Mouse (Mus musculus) monocyte, adult 5-6 weeks (primary cell): ENCODE results near the gene B3gat1. TPM values are rescaled to one million over a fixed set of nuclear protein-coding genes. Genes with fewer than 3 reads are reported as not detected.

Experiments used
- ATAC-seq: fragments of 153-309, 156-312 bp; replicated peaks from 2 replicates; pipeline ENCODE4 v1.8.0; 2017; ENCODE audit warnings: mild to moderate bottlenecking; ENCODE audit not compliant: low TSS enrichment, insufficient number of reproducible peaks, severe bottlenecking, poor library complexity, low FRiP score
- total RNA-seq: library from RNA; stranded (forward); fragments of 200-1000, 200-491, 200-594 nt; gene quantifications from 3 replicates; pipeline ENCODE4 v1.2.3, GENCODE M21; 2017

B3gat1 gene
- total RNA-seq, 1 experiment from 2014 or later: not detected

DNA sequence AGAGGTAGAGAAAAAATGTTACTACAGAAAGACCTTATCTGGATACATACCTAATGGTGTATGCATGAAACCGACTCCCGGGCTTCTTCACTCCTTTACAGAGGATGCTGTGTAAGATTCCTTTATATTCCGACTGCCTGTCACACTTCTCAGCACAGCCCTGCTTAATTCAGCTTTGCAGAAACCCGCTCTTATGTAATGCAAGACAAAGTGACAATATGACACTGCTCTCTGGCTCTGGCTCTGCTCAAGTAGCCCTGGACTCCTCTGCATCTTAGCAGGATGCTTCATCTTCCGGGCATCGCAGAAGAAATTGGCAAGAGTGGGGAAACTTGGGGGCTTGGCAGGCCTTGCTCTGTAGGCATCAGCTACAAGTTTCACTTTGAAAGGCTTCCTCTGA, 28.9 kb downstream of the B3gat1 start:
- no peak for ATAC-seq

DNA sequence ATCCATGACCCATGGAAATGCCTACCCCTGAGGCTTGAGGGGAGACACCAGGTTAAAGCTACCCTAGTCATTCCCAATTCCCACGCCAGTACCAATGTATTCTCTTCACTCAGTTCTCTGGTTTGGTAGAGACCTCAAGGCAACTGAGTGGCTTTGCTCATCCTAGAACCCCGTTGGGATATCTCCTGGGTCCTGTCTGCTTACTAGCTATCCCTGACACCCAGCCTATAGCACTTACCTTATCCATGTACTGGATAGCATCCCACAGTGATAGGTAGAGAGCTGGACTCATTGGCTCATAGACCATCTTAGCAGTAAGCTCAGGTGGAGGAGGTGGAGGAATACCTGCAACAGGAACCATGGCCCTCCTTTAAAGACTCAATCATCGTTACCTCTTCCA, 34.7 kb downstream of the B3gat1 start:
- no peak for ATAC-seq

DNA sequence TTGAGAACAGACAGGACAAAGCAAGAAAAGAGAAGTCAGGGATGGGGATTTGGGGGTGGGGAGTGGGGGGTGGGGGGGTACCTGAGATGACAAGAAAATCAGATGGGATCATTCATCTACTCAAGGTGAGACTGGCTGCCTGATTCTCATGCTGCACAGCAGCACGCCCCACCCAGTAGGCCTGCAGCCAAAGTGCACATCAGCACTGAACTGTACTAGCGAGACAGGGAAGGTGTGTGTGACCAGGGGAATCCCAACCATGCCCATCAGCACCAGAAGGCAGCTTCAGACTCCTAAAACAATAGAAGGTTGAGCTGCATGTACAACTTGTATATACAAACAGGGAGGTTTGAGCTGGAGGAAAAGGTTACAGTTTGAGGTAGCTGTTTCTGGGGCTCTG, 42.2 kb downstream of the B3gat1 start:
- ATAC-seq: no peak

DNA sequence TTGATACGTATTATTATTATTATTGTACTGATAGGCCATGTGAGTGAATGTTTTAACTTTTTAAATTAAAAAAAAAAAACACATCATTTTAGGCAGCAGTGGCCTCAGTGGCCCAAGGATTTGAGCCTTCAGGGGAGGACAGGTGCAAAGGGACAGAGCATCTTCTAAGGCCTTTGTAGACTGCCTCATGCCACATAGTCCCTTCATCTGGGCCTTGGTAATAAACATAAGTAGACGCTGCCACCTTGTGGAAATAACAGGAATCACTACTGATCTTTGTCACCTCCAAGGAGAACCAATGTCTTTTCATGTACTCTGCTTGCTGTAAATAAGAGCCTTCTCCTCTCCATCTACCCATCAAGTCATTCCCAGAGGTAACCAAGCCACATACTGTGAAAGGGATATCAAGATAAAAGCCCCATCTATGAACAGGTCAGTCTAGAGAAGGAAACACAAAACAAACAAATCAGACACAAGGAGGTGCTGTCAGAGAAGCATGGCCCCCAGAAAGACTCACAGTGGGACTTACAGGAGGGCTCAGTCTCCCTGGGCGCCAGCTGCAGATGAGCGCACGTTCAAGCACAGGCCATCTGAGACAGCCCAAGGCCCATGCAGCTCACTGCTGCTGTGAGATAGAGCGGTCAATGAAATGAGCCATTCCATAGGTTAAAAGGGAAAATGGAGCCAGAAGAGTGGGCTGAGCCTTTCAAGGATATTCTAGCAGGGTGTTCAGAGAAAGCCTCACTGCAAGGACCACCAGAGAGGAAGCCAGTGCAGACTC, 42.8 kb downstream of the B3gat1 start:
- no peak for ATAC-seq

DNA sequence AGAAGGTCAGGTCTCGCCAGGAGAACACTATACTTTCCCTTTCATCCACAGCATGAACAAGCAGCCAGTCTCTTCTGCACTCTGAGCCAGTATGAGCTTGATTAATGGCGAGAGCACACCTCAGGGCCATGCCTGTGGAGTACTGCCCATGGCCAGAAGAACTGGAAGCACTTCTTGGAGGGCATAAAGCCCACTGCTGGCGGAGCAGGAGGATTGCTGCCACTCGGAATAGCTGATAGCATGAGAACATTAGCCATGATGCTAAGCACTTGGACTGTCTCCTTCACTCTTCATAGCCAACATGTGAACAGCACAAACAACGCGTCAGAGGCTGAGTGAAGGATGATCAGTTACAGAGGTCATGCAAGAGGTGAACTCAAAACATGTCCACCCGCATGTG, 44.9 kb downstream of the B3gat1 start:
- ATAC-seq: no peak

DNA sequence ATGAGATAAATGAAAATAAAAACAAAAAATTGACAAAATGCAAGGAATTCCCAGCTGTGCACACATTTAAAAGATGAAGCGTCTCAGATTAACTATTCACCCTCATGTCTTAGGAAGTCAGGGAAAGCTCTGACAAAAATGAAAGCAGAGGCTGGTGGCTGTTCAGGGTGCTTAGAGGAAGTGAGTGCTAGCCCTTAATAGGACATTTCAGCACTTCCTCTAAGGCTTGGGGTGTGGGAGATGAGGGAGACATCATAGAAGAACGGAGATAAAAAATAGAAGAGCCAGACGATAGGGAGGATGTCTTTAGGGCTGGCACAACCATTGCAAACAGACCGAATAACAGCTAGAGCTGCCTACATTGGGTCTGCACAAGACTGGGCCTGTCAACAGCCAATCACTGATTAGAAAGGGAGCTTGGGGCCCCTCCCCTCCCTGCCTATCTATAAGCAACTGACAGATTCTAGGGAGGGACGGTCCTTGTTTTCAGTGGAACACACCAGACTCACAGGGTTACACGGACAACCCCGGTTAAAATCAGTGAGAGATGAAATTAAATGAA, 50.0 kb downstream of the B3gat1 start:
- no peak for ATAC-seq

DNA sequence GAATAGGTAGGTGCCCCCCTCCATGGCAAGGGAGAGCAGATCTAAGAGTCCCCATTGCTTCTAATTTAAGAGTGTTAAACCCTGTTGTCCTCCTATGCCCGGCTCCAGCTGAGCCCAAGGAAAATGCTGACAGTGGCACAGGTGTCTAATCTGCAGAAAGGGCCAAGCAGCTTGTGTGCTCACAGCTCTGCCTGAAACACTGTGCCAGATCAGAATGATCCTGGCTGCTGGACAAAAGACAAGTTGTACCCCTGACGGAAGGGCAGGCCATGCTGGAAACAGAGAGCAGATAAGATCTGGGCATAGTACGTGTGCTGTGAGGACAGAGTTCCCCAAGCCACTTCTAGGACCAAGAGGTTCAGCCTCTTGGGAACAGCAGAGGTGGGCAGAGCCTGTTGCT, 59.3 kb downstream of the B3gat1 start:
- no peak for ATAC-seq

DNA sequence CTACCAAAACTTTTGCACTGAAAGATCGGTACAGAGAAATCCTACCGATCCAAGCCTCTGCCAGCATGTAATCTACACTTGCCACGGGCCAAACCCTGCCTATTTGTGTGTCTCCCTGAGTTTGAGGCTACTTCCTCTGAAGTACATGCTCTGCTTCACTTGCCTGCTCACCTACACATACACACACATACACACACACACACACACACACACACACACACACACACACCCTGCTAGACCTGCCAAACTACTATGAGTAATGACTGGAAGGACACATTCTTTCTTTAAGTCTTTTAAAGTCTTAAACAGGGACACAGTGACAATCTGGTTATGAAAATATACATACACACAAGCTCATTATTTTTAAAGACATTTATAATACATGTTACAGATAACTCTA, 64.7 kb downstream of the B3gat1 start:
- ATAC-seq: no peak

DNA sequence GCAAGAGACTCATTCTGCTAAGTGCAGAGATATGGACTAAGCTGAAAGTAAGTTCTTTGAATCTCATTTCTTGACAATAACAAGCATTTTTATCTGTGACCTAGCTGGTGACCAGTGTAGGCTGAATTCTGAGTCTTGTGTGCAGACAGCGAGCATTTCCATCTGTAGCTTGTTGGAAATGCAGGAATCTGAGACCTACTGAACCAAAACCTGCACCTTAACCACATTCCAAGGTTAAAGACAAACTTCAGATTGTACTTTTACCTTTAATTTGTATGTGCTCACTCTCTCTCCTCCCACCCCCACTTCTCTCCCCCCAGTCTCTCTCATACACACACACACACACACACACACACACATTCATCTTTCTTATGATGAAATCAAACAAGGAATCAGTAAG, 65.2 kb downstream of the B3gat1 start:
- no peak for ATAC-seq

DNA sequence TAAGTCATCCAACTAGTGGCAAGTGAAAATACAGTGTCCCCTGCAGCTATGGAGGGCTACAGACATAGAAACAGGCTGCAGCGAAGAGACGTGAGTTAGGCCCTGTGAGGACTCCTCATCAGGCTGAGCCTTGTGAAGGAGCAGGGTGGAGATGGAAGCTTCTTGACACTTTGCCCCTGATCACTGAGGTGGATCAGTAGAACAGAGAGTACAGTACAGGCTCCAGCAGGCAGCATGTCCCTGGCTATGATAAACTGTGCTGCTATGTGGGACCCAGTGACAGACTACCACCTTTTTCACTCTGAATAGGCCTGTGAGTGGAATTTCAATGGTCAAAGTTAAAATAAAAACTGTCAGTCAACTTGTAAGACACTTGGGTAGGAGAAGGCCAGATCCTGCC, 66.8 kb downstream of the B3gat1 start:
- no peak for ATAC-seq

DNA sequence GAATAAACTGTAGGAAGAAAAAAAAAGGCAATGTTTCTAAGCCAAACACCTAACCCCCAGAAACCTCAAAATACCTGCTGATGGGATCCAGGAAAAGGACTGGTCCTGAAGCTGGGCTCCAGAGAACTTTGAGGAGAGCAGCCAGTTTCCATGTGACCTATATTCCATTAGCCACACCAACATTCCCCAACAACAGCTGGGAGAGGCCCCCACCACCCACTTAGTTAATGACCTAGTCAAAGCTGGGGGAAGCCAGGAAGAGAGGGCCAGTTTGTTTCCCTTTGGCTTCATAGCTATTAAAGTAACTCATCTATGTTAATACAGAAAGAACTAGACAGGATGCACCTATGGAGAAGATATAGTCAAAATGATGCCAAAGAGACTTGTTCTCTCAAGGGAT, 70.8 kb downstream of the B3gat1 start:
- no peak for ATAC-seq

DNA sequence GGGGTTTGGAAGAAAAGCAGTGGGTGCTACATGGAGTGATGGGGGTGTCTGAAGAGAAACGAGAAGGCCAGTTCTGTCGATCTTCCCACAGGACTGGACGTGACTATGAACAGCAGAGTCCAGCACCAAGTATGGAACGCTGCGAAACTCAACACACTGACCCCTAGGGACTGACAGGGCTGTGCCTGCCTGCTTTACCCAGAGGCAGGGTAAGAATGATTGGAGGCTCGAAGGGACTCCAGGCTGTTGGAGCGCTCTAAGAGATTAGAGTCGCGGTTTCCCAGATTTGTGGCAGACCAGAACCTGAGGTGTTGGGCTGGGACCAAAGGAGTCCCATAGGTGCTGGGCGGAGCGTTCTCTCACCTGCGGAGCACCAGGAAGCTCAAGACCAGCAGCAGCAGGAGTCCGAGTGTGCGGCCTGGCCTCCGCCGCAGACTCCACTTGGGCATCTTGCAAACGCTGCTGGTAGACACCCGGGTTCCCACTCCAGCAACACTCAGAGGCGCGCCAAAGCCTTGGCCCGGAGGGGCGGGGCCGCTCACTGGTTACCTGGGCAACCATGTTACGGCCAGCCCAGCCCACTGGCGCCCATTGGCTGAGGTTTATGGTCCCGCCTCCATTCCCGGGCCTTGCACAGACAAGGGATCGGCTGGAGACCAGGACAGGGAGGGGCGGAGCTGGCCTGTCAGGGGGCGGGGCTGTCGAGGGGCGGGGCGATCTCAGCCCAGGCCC, 72.6 kb downstream of the B3gat1 start, which contains the start of gene Glb1l2:
TSS of gene Glb1l2 (minus strand) at position 534 of the 732 bp plus-strand sequence.
- peak; percentile 40; the same call in 1 of the 2 replicates for ATAC-seq

DNA sequence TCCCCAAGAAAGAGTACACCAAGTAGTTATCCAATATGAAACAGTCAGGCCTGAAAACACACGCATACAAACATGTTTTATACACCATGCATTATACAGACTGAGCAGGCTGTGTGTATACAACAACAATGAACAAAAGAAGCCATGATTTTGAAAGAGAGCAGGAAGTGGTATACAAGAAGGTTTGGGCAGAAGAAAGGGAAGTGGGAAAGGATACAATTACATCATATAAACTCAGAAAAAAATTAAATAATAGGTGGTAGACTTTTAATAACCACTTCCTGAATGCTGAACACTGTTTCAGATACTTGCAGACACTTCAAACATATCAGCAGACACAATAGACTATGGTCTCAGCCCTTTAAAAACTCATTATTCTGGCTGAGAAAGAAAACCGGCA, 75.2 kb downstream of the B3gat1 start:
- no peak for ATAC-seq

Other genes starting within 250 kb of the B3gat1 start
- gene Glb1l2, start 72.7 kb downstream of the B3gat1 start, total RNA-seq: not detected in 3 replicates
- not detected in 3 replicates for gene Glb1l3, start 127.2 kb downstream of the B3gat1 start, total RNA-seq
- not detected in 3 replicates for gene Gm1110, start 189.4 kb downstream of the B3gat1 start, total RNA-seq